Mouse (Mus musculus) MEL (cell line): ENCODE data around the gene Egfem1.

Source experiments
- CTCF ChIP-seq, 3 experiments: IDR thresholded peaks in 2 of 3; conservative IDR thresholded peaks in 1 of 3; 2 replicates each; pipeline ENCODE4 v1.5.1; 2011 to 2012; ENCODE audit warnings: low read length in 3 of 3, low read depth in 2 of 3, mild to moderate bottlenecking in 2 of 3, improper control_type of control experiment in 1 of 3, inconsistent platforms in 1 of 3, mixed read lengths in 1 of 3, moderate library complexity in 1 of 3; ENCODE audit not compliant: control insufficient read depth in 1 of 3, insufficient read depth in 1 of 3, poor library complexity in 1 of 3, severe bottlenecking in 1 of 3
- GATA1 ChIP-seq: IDR thresholded peaks from 2 replicates; pipeline ENCODE4 v1.6.1; 2011; ENCODE audit warnings: low read depth, low read length, improper control_type of control experiment
- MAFK ChIP-seq: IDR thresholded peaks from 2 replicates; pipeline ENCODE4 v1.6.1; 2011; ENCODE audit warnings: low read depth, mild to moderate bottlenecking, low read length, improper control_type of control experiment, borderline replicate concordance
- MAX ChIP-seq: IDR thresholded peaks from 2 replicates; pipeline ENCODE4 v1.6.1; 2011; ENCODE audit warnings: low read length, improper control_type of control experiment
- UBTF ChIP-seq: IDR thresholded peaks from 2 replicates; pipeline ENCODE4 v1.6.1; 2012; ENCODE audit warnings: low read depth, mild to moderate bottlenecking, inconsistent platforms, low read length, improper control_type of control experiment, moderate library complexity, borderline replicate concordance; ENCODE audit not compliant: insufficient read depth

GRCm38 (mm10) chr3:29689367-29690285 lies 607.8 kb downstream of the Egfem1 start:
- TF ChIP-seq MAX (no peak), CTCF (IDR thresholded peaks at IDR 0.05 in 2 of 3, conservative IDR thresholded peaks at IDR 0.05 in 1 of 3; ENCODE audit: control insufficient read depth in 1 of 3, insufficient read depth in 1 of 3, low read depth in 2 of 3, low read length in 3 of 3, poor library complexity in 1 of 3, severe bottlenecking in 1 of 3) (no peak), GATA1 (no peak), UBTF (no peak), MAFK (no peak)
